Mouse (Mus musculus) stomach, postnatal 0 days (tissue): ENCODE measurements at regions not wholly inside any gene's neighbourhood (a gene's known extent, or its start where the extent isn't known, plus 50 kb on each side); places are given as distances from the start of the nearest gene placed in this dataset.

Experiments
- ATAC-seq: fragments of 200-750 bp; cut with Nextera tagmentation; 2 replicates; pipeline ENCODE4 v1.8.0; 2017; ENCODE audit not compliant: low FRiP score, low TSS enrichment
- DNase-seq: peaks from one replicate; pipeline ENCODE4 v3.0.0-alpha.2; 2016; ENCODE audit warnings: low spot score
- H3K27ac ChIP-seq: fragments of 300-500 bp; sonication (generic); replicated peaks from 2 replicates; pipeline ENCODE4 v1.5.1; 2014; ENCODE audit warnings: mild to moderate bottlenecking, control low read depth
- H3K27me3 ChIP-seq: fragments of 300-500 bp; sonication (generic); 2 replicates; pipeline ENCODE4 v1.6.1; 2014; ENCODE audit warnings: low read length; ENCODE audit not compliant: control insufficient read depth, insufficient read depth
- H3K36me3 ChIP-seq: fragments of 300-500 bp; sonication (generic); 2 replicates; pipeline ENCODE4 v1.6.1; 2014; ENCODE audit warnings: low read length, mixed read lengths; ENCODE audit not compliant: control insufficient read depth, insufficient read depth
- H3K4me1 ChIP-seq: fragments of 300-500 bp; sonication (generic); replicated peaks from 2 replicates; pipeline ENCODE4 v1.6.1; 2014; ENCODE audit warnings: antibody characterized with exemption; ENCODE audit not compliant: control insufficient read depth, insufficient read depth
- H3K4me2 ChIP-seq: fragments of 300-500 bp; sonication (generic); replicated peaks from 2 replicates; pipeline ENCODE4 v1.6.1; 2014; ENCODE audit warnings: low read depth, mild to moderate bottlenecking, control low read depth, moderate library complexity
- H3K4me3 ChIP-seq: fragments of 300-500 bp; sonication (generic); 2 replicates; pipeline ENCODE4 v1.5.1; 2014; ENCODE audit warnings: low read depth, low read length, control low read depth
- H3K9ac ChIP-seq: fragments of 300-500 bp; sonication (generic); 2 replicates; pipeline ENCODE4 v1.6.1; 2014; ENCODE audit warnings: mild to moderate bottlenecking, low read length, control low read depth, mixed read lengths
- H3K9me3 ChIP-seq: fragments of 300-500 bp; sonication (generic); 2 replicates; pipeline ENCODE4 v1.6.1; 2016; ENCODE audit warnings: low read length; ENCODE audit not compliant: control insufficient read depth
- CTCF ChIP-seq: IDR thresholded peaks from 2 replicates; pipeline ENCODE4 v1.5.1; 2016; ENCODE audit warnings: antibody characterized with exemption, low read depth, mild to moderate bottlenecking, moderate library complexity
- EP300 ChIP-seq: optimal IDR thresholded peaks from 2 replicates; pipeline ENCODE3; 2016; ENCODE audit warnings: antibody characterized with exemption
- WGBS: fragments of 180-500 bp; shearing (Covaris S2); extraction: QIAGEN DNeasy Blood & Tissue Kit; methylation state at CpG from one replicate; pipeline ENCODE4 v1.1.7; 2014; 5-methylcytosine and 5-hydroxymethylcytosine counted together

- no peak overlapping the region for H3K27ac ChIP-seq
- 10% methylated on average over 5 of the region's 5 CpGs for WGBS
- H3K27me3 ChIP-seq: no peaks in the 10 kb centered on the region
- ATAC-seq (no peak), DNase-seq (peak; percentile 19)
- no peak overlapping the region for H3K4me2 ChIP-seq
- no peaks in the 10 kb centered on the region for H3K4me1 ChIP-seq
- TF ChIP-seq CTCF: peak; percentile 80
- no peak for TF ChIP-seq EP300
- H3K36me3 ChIP-seq: no peaks in the 10 kb centered on the region
- H3K4me3 ChIP-seq: no peak overlapping the region
- H3K9me3 ChIP-seq: no peaks in the 10 kb centered on the region
- no peak overlapping the region for H3K9ac ChIP-seq
These were observed 73.9 kb upstream of the Itm2a start for GRCm38 (mm10) chrX:107477066-107477465.

GRCm38 (mm10) chrX:107469242-107469641 is 66.1 kb upstream of the Itm2a start:
- Histone ChIP-seq H3K27ac (no peak overlapping the region), H3K9me3 (no peaks in the 10 kb centered on the region), H3K4me2 (no peak overlapping the region), H3K9ac (no peak overlapping the region), H3K4me3 (no peak overlapping the region), H3K27me3 (no peaks in the 10 kb centered on the region), H3K4me1 (no peaks in the 10 kb centered on the region), H3K36me3 (no peaks in the 10 kb centered on the region)
- 52% methylated on average over 3 of the region's 3 CpGs for WGBS
- TF ChIP-seq EP300 (no peak), CTCF (no peak)
- DNase-seq (no peak), ATAC-seq (no peak)
